Mouse (Mus musculus) olfactory bulb, adult 2 months (tissue): ENCODE measurements around the gene Ptpn12.

ENCODE experiments used
- CTCF ChIP-seq: fragments of 200-500 bp; IDR thresholded peaks from 2 replicates; pipeline ENCODE4 v1.5.1; 2012; ENCODE audit warnings: low read depth, mild to moderate bottlenecking, low read length, moderate library complexity; ENCODE audit not compliant: insufficient read depth
- POLR2A ChIP-seq: fragments of 200-500 bp; IDR thresholded peaks from 2 replicates; pipeline ENCODE4 v1.6.1; 2012; ENCODE audit warnings: mild to moderate bottlenecking, low read depth, low read length, moderate library complexity; ENCODE audit not compliant: insufficient read depth

- TF ChIP-seq CTCF (no peak), POLR2A (no peak)
Measured at GRCm38 (mm10) chr5:20998427-20998826, 57.3 kb downstream of the Ptpn12 start.
